Mouse (Mus musculus) hindbrain, embryonic 11.5 days (tissue): ENCODE results near the gene Tmc7. TPM values are rescaled to one million over a fixed set of nuclear protein-coding genes. Genes with fewer than 3 reads are reported as not detected.
A peak's percentile ranks its signal among the peaks of the same experiment; 100 is the strongest.

Source experiments
- ATAC-seq: fragments of 200-750 bp; cut with Nextera tagmentation; 2 replicates; pipeline ENCODE4 v1.8.0; 2017; ENCODE audit warnings: mild to moderate bottlenecking, moderate TSS enrichment, moderate library complexity; ENCODE audit not compliant: low FRiP score
- DNase-seq: peaks from one replicate; pipeline ENCODE4 v3.0.0-alpha.2; 2015; ENCODE audit warnings: low spot score
- H3K27ac ChIP-seq: fragments of 300-500 bp; sonication (generic); 2 replicates; pipeline ENCODE4 v1.5.1; 2014; ENCODE audit warnings: mild to moderate bottlenecking, low read depth, low read length
- H3K27me3 ChIP-seq: fragments of 300-500 bp; sonication (generic); 2 replicates; pipeline ENCODE4 v1.6.1; 2014; ENCODE audit warnings: mild to moderate bottlenecking, low read length, moderate library complexity, mixed read lengths; ENCODE audit not compliant: control insufficient read depth, insufficient read depth
- H3K36me3 ChIP-seq: fragments of 300-500 bp; sonication (generic); 2 replicates; pipeline ENCODE4 v1.6.1; 2014; ENCODE audit warnings: mild to moderate bottlenecking, low read length, moderate library complexity, mixed read lengths; ENCODE audit not compliant: control insufficient read depth, insufficient read depth
- H3K4me1 ChIP-seq: fragments of 300-500 bp; sonication (generic); replicated peaks from 2 replicates; pipeline ENCODE4 v1.6.1; 2014; ENCODE audit warnings: low read length, mixed read lengths; ENCODE audit not compliant: control insufficient read depth, insufficient read depth
- H3K4me2 ChIP-seq: fragments of 300-500 bp; sonication (generic); replicated peaks from 2 replicates; pipeline ENCODE4 v1.6.1; 2014; ENCODE audit warnings: mild to moderate bottlenecking, low read depth, low read length
- H3K4me3 ChIP-seq: fragments of 300-500 bp; sonication (generic); 2 replicates; pipeline ENCODE4 v1.5.1; 2014; ENCODE audit warnings: low read depth, low read length
- H3K9ac ChIP-seq: fragments of 300-500 bp; sonication (generic); 2 replicates; pipeline ENCODE4 v1.6.1; 2014; ENCODE audit warnings: low read depth, low read length
- H3K9me3 ChIP-seq: fragments of 300-500 bp; sonication (generic); 2 replicates; pipeline ENCODE4 v1.6.1; 2016; ENCODE audit warnings: low read length; ENCODE audit not compliant: control insufficient read depth
- WGBS: fragments of 180-500 bp; shearing (Covaris S2); extraction: QIAGEN DNeasy Blood & Tissue Kit; methylation state at CpG from one replicate; pipeline ENCODE4 v1.1.7; 2014; 5-methylcytosine and 5-hydroxymethylcytosine counted together
- polyA plus RNA-seq: library from polyadenylated mRNA; unstranded; fragments of >200 nt; fragmentation: Nextera tagmentation; extraction: Ambion mirVana; gene quantifications from 2 replicates; pipeline ENCODE4 v1.2.1, GENCODE M21; 2014

The Tmc7 gene
- polyA plus RNA-seq, 1 experiment from 2014 or later = 9.8 TPM

GRCm38 (mm10) chr7:118578269-118578668 lies 6.3 kb downstream of the Tmc7 start:
- WGBS = 78% methylated on average over 3 of the region's 3 CpGs
- DNase-seq = no peak
- Histone ChIP-seq H3K27ac (no peak overlapping the region), H3K9me3 (no peaks in the 10 kb centered on the region), H3K4me1 (no peaks in the 10 kb centered on the region), H3K36me3 (no peaks in the 10 kb centered on the region), H3K27me3 (no peaks in the 10 kb centered on the region), H3K4me3 (no peak overlapping the region), H3K9ac (no peak overlapping the region), H3K4me2 (no peak overlapping the region)
- ATAC-seq = no peak

GRCm38 (mm10) chr7:118572039-118572438 lies 12.5 kb downstream of the Tmc7 start:
- Histone ChIP-seq H3K36me3 (no peaks in the 10 kb centered on the region), H3K4me1 (no peaks in the 10 kb centered on the region; the same call in 1 of the 2 replicates), H3K9me3 (no peaks in the 10 kb centered on the region), H3K4me2 (no peak overlapping the region), H3K27ac (no peak overlapping the region), H3K4me3 (no peak overlapping the region), H3K27me3 (no peaks in the 10 kb centered on the region), H3K9ac (no peak overlapping the region)
- no peak for DNase-seq
- 56% methylated on average over 5 of the region's 5 CpGs for WGBS
- ATAC-seq = no peak

- no peaks in the 10 kb centered on the region for H3K36me3 ChIP-seq
- no peak overlapping the region for H3K4me2 ChIP-seq
- ATAC-seq (no peak), DNase-seq (no peak)
- H3K4me3 ChIP-seq = no peak overlapping the region
- 50% methylated on average over 5 of the region's 5 CpGs for WGBS
- no peak overlapping the region for H3K27ac ChIP-seq
- H3K4me1 ChIP-seq = no peaks in the 10 kb centered on the region; the same call in 1 of the 2 replicates
- H3K9ac ChIP-seq = no peak overlapping the region
- H3K27me3 ChIP-seq = no peaks in the 10 kb centered on the region
- no peaks in the 10 kb centered on the region for H3K9me3 ChIP-seq
Observed at GRCm38 (mm10) chr7:118571350-118571749, 13.2 kb downstream of the Tmc7 start.

GRCm38 (mm10) chr7:118569121-118569543 lies 15.4 kb downstream of the Tmc7 start:
- Histone ChIP-seq H3K4me2 (no peak overlapping the region), H3K9me3 (no peaks in the 10 kb centered on the region), H3K4me3 (no peak overlapping the region), H3K36me3 (no peaks in the 10 kb centered on the region), H3K4me1 (no peaks in the 10 kb centered on the region; the same call in 1 of the 2 replicates), H3K27ac (peak overlapping the region; percentile 36; the same call in 1 of the 2 replicates), H3K27me3 (no peaks in the 10 kb centered on the region), H3K9ac (no peak overlapping the region)
- DNase-seq (peak; percentile 55), ATAC-seq (peak; percentile 85)
- WGBS = 40% methylated on average over 6 of the region's 6 CpGs

GRCm38 (mm10) chr7:118554290-118554689 lies 30.2 kb downstream of the Tmc7 start:
- Histone ChIP-seq H3K4me1 (no peaks in the 10 kb centered on the region), H3K4me2 (no peak overlapping the region), H3K27me3 (no peaks in the 10 kb centered on the region), H3K27ac (no peak overlapping the region), H3K9ac (no peak overlapping the region), H3K4me3 (no peak overlapping the region), H3K9me3 (no peaks in the 10 kb centered on the region), H3K36me3 (no peaks in the 10 kb centered on the region)
- DNase-seq (no peak), ATAC-seq (no peak)
- WGBS = 93% methylated on average over 2 of the region's 2 CpGs

- ATAC-seq = no peak
- no peaks in the 10 kb centered on the region for H3K36me3 ChIP-seq
Observed at GRCm38 (mm10) chr7:118553881-118554280, 30.7 kb downstream of the Tmc7 start.

GRCm38 (mm10) chr7:118547451-118547850 lies 37.1 kb downstream of the Tmc7 start:
- Histone ChIP-seq H3K4me2 (no peak overlapping the region), H3K36me3 (no peaks in the 10 kb centered on the region), H3K27ac (no peak overlapping the region), H3K4me1 (no peaks in the 10 kb centered on the region), H3K9me3 (no peaks in the 10 kb centered on the region), H3K27me3 (no peaks in the 10 kb centered on the region), H3K4me3 (no peak overlapping the region), H3K9ac (no peak overlapping the region)
- ATAC-seq (no peak), DNase-seq (no peak)
- 77% methylated on average over 10 of the region's 10 CpGs for WGBS

More at GRCm38 (mm10) chr7:118553881-118554280, 30.7 kb downstream of the Tmc7 start:
- Histone ChIP-seq H3K9me3 (no peaks in the 10 kb centered on the region), H3K9ac (no peak overlapping the region), H3K4me1 (no peaks in the 10 kb centered on the region), H3K27ac (no peak overlapping the region), H3K4me2 (no peak overlapping the region), H3K27me3 (no peaks in the 10 kb centered on the region), H3K4me3 (no peak overlapping the region)
- no peak for DNase-seq
- WGBS = 72% methylated on average over 4 of the region's 4 CpGs

- H3K27me3 ChIP-seq = no peaks in the 10 kb centered on the region
- ATAC-seq (no peak), DNase-seq (no peak)
- no peak overlapping the region for H3K4me3 ChIP-seq
- no peak overlapping the region for H3K27ac ChIP-seq
- H3K9ac ChIP-seq = no peak overlapping the region
- WGBS = 97% methylated on average over 4 of the region's 4 CpGs
- H3K9me3 ChIP-seq = no peaks in the 10 kb centered on the region
- H3K4me2 ChIP-seq = no peak overlapping the region
- H3K36me3 ChIP-seq = no peaks in the 10 kb centered on the region
- no peaks in the 10 kb centered on the region for H3K4me1 ChIP-seq
Observed at GRCm38 (mm10) chr7:118544128-118544527, 40.4 kb downstream of the Tmc7 start.

- no peak overlapping the region for H3K4me2 ChIP-seq
- no peaks in the 10 kb centered on the region for H3K4me1 ChIP-seq
- H3K27me3 ChIP-seq = no peaks in the 10 kb centered on the region
- H3K27ac ChIP-seq = no peak overlapping the region
- H3K36me3 ChIP-seq = no peaks in the 10 kb centered on the region; the same call in 1 of the 2 replicates
- no peak for DNase-seq
- no peak overlapping the region for H3K4me3 ChIP-seq
- no peak overlapping the region for H3K9ac ChIP-seq
- no peak for ATAC-seq
- 89% methylated on average over 4 of the region's 4 CpGs for WGBS
- H3K9me3 ChIP-seq = no peaks in the 10 kb centered on the region
Observed at GRCm38 (mm10) chr7:118535076-118535475, 49.5 kb downstream of the Tmc7 start.
